Mouse (Mus musculus) olfactory bulb, adult 2 months (tissue): Measurements from ENCODE around the gene Camsap1.

Source experiments
- CTCF ChIP-seq: fragments of 200-500 bp; IDR thresholded peaks from 2 replicates; pipeline ENCODE4 v1.5.1; 2012; ENCODE audit warnings: low read depth, mild to moderate bottlenecking, low read length, moderate library complexity; ENCODE audit not compliant: insufficient read depth
- POLR2A ChIP-seq: fragments of 200-500 bp; IDR thresholded peaks from 2 replicates; pipeline ENCODE4 v1.6.1; 2012; ENCODE audit warnings: mild to moderate bottlenecking, low read depth, low read length, moderate library complexity; ENCODE audit not compliant: insufficient read depth

DNA sequence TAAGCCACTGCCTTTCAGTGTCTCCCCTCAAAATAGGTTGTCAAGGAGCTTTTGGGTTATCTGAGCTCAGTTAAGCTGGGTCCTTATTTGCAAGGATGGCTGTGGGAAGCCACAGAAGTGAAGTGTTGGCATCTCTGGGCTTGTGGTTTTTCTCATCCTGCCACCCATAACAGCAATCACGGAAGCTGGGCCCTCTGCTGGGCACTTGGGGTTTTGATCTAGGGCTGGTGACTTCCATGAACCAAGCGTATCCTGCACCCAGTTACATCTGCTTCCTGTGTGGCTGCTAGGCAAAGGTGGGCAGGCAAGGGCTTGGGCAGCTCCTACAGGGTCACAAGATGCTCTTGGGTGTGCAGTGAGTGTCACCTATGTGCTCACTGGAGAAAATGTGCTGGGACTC is 69.8 kb downstream of the Camsap1 start:
- no peak for TF ChIP-seq POLR2A
- peak; percentile 29; the same call in 1 of the 2 replicates for TF ChIP-seq CTCF
